Mouse (Mus musculus) ES-CJ7 (cell line): ENCODE results near the gene AI467606.
A peak's percentile ranks its signal among the peaks of the same experiment; 100 is the strongest.

Experiments
- DNase-seq: peaks from one replicate; pipeline ENCODE4 v3.0.0; 2011; ENCODE audit warnings: low read depth, low spot score

The AI467606 gene

GRCm38 (mm10) chr7:127121061-127121910 lies 30.1 kb downstream of the AI467606 start:
- DNase-seq, result peak; percentile 71

DNA sequence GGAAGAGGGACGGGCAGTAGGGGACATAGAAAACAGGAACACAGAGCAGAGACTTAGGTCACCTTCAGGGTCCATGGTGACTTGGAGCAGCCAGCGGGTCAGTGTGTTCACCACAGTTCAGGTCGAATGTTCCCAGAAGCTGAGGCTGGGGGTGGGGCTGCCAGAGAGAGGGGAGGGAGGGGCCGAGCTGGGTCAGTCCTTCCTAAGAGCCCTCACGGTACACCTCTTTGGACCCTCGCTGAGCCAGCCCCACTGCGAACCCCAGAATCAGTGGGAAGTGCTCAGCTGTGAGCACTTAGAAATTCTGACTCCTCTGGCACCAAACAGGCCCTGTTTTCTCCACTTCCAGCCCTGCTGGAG lies 30.7 kb downstream of the AI467606 start, which contains the start of gene Qprt:
Gene Qprt, minus strand, starts transcription at position 316 of the 360 bp plus-strand sequence.
- peak; percentile 52 for DNase-seq

- peak; percentile 73 for DNase-seq
Measured at GRCm38 (mm10) chr7:127129638-127130037, 38.5 kb downstream of the AI467606 start.

DNA sequence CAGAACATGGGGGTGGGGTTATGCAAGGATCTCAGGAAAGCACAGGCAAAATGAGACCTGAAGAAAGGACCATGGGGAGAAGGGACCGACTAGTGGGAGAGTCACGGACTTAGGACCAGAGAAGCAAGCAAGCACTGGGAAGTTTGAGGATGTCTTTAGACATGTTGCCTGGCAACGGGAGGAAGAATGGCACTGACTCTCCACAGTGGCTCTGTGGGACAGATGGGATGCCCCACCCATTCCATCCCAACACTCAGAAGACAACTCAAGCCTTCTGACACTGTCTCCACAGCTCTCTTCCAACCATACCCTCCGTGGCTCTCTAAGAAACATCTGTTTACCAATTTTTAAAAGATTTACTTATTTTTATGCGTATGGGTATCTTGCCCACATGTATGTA lies 42.0 kb downstream of the AI467606 start:
- no peak for DNase-seq

- DNase-seq, result no peak
Measured at GRCm38 (mm10) chr7:127134821-127135447, 43.8 kb downstream of the AI467606 start.

DNA sequence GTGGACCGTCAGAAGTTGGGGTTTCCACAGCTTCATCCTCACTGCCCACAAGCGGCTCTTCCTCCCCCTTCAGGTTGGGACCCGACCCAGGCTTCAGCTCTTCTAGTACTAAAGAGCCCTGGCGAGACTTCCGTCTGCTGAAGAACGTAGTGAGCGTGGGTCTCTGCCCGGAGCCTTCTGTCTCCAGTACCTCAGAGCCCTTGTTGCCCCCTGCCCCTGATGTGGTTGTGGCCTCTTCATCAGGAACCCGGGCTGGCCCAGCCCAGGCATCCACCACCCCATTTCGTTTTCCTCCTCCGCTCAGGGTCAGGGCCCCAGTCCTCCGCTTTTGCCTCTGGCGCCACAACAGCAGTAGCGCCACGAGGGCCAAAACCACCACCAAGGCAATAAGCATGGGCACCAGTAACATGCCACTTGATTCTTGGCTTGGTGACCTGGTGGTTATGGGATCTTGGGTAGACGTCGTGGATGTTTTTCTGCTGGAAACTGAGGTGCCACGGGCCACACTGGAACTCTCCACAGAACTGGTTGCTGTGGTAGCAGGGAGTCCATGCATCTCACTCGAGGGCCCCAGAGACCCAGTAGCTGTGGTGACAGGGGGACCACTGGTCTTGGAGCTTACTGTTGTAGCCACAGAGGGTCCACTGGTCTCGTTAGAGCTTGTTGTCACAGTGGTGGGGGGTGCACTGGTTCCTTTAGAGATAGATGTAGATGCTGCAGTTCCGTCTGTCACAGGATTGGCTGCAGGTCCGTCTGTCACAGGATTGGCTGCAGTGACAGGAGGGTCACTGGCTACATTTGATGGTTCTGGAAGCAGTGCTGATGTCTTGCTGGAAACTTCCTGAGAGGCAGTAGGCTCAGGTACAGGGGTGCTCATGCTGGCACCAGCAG lies 45.3 kb downstream of the AI467606 start:
- DNase-seq, result no peak

- DNase-seq, result no peak
Measured at GRCm38 (mm10) chr7:127137262-127138017, 46.3 kb downstream of the AI467606 start, which contains the start of gene Spn. Gene Spn (minus strand): TSS chr7:127137823.

DNA sequence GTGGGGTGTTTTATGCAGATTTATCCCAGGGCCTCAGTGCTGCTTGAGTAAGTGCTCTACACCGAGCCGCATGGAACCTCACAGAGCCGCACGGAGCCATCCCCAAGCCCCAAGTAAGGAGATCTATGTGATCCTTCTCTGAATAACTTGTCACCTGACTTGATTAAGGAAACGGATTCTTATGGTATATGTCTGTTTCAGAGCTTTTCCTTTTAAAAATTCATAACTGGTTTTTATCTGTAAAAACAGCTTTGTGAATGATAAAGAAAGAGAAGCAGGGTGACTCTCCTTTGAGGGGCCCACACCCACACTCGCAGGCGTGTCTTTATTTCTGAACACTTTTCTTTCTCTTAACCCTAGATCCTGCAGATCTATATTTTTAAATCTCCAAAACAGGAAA lies 47.9 kb downstream of the AI467606 start:
- DNase-seq, result no peak

DNA sequence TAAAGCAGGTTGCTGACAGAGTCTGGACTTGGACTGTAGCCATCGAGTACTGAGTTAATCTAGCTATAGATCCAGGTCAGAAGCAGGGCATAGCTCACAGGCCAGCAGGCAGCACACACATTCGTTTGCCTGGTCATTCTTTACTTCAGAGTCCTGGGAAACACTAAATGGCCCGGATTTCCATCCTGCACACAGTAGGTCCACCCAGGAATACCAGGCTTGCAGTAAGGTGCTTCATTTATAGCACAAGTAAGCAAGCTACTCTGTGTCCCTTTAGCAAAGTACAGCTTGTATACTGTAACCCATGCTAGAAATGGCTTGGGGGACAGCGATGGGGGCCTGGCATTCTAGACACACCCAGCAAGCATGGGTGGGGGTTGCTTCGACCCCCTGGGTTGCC lies 48.4 kb downstream of the AI467606 start:
- DNase-seq, result no peak

GRCm38 (mm10) chr7:127140623-127141404 lies 49.7 kb downstream of the AI467606 start:
- peak; percentile 77 for DNase-seq

DNA sequence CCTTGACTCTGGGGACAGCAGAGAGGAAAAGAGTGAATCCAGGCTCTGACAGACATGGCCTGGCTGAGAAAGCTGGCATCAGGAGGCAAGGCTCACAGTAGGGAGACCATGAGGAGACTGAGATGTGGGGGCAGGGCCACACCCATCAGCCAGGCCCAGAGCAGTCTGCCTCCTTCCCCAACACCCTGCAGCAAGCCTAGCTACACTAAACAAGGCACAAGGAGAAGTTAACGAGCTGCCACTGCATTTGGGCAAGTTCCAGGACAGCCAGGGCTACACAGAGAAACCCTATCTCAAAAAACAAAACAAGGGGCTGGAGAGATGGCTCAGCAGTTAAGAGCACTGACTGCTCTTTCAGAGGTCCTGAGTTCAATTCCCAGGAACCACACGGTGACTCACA lies 51.1 kb downstream of the AI467606 start:
- DNase-seq, result no peak

- DNase-seq, result no peak
Measured at GRCm38 (mm10) chr7:127142666-127143065, 51.5 kb downstream of the AI467606 start.
